Mouse (Mus musculus): ENCODE measurements around the gene Angptl4. TPM values are rescaled to one million over a fixed set of nuclear protein-coding genes. Genes with fewer than 3 reads are reported as not detected.

The Angptl4 gene
- polyA plus RNA-seq, 1 experiment from 2014 or later = 43.2 TPM

- no peaks in the 10 kb centered on the region for H3K27me3 ChIP-seq
- peaks cover 18% of the 10 kb centered on the region for H3K4me1 ChIP-seq (replicated peaks)
- ATAC-seq (ENCODE audit: insufficient number of reproducible peaks, insufficient read depth, low FRiP score, low TSS enrichment, low read depth) = no peak
- no peak overlapping the region for H3K27ac ChIP-seq
- no peak overlapping the region for H3K4me2 ChIP-seq
- H3K9ac ChIP-seq (replicated peaks) = no peak overlapping the region
- WGBS = 91% methylated on average over 8 of the region's 8 CpGs
- no peak overlapping the region for H3K4me3 ChIP-seq (replicated peaks)
- H3K9me3 ChIP-seq = no peaks in the 10 kb centered on the region
- H3K36me3 ChIP-seq = peaks cover 48% of the 10 kb centered on the region
Measured at GRCm38 (mm10) chr17:33774573-33775155, 7.0 kb downstream of the Angptl4 start.

- ATAC-seq (ENCODE audit: insufficient number of reproducible peaks, insufficient read depth, low FRiP score, low TSS enrichment, low read depth) = no peak
- H3K4me1 ChIP-seq (replicated peaks) = peaks cover 12% of the 10 kb centered on the region
- H3K4me3 ChIP-seq (replicated peaks) = no peak overlapping the region
- 91% methylated on average over 6 of the region's 6 CpGs for WGBS
- peaks cover 48% of the 10 kb centered on the region for H3K36me3 ChIP-seq
- no peak overlapping the region for H3K9ac ChIP-seq (replicated peaks)
- no peak overlapping the region for H3K4me2 ChIP-seq
- no peaks in the 10 kb centered on the region for H3K27me3 ChIP-seq
- no peak overlapping the region for H3K27ac ChIP-seq
- no peaks in the 10 kb centered on the region for H3K9me3 ChIP-seq
Measured at GRCm38 (mm10) chr17:33773871-33774572, 7.6 kb downstream of the Angptl4 start.

GRCm38 (mm10) chr17:33773426-33773825, 8.2 kb downstream of the Angptl4 start:
- WGBS = 82% methylated on average over 6 of the region's 6 CpGs
- Histone ChIP-seq H3K4me2 (no peak overlapping the region), H3K27ac (no peak overlapping the region), H3K9me3 (no peaks in the 10 kb centered on the region), H3K4me3 (replicated peaks) (no peak overlapping the region), H3K27me3 (no peaks in the 10 kb centered on the region), H3K36me3 (peaks cover 47% of the 10 kb centered on the region), H3K4me1 (replicated peaks) (peaks cover 6% of the 10 kb centered on the region), H3K9ac (replicated peaks) (no peak overlapping the region)
- no peak for ATAC-seq (ENCODE audit: insufficient number of reproducible peaks, insufficient read depth, low FRiP score, low TSS enrichment, low read depth)

GRCm38 (mm10) chr17:33771617-33772016, 10.0 kb downstream of the Angptl4 start:
- H3K27ac ChIP-seq = no peak overlapping the region
- WGBS = 93% methylated on average over 4 of the region's 4 CpGs

GRCm38 (mm10) chr17:33766389-33766788, 15.2 kb downstream of the Angptl4 start:
- no peaks in the 10 kb centered on the region for H3K4me1 ChIP-seq (replicated peaks)
- H3K9me3 ChIP-seq = no peaks in the 10 kb centered on the region
- H3K9ac ChIP-seq (replicated peaks) = no peak overlapping the region
- H3K4me2 ChIP-seq = no peak overlapping the region
- H3K27me3 ChIP-seq = no peaks in the 10 kb centered on the region
- H3K4me3 ChIP-seq (replicated peaks) = no peak overlapping the region
- no peak for ATAC-seq (ENCODE audit: insufficient number of reproducible peaks, insufficient read depth, low FRiP score, low TSS enrichment, low read depth)
- no peaks in the 10 kb centered on the region for H3K36me3 ChIP-seq
- WGBS = 77% methylated on average over 3 of the region's 3 CpGs
- H3K27ac ChIP-seq = no peak overlapping the region

More at GRCm38 (mm10) chr17:33771617-33772016, 10.0 kb downstream of the Angptl4 start:
- no peak overlapping the region for H3K9ac ChIP-seq (replicated peaks)
- H3K27me3 ChIP-seq = no peaks in the 10 kb centered on the region
- H3K4me1 ChIP-seq (replicated peaks) = no peaks in the 10 kb centered on the region
- H3K4me3 ChIP-seq (replicated peaks) = no peak overlapping the region
- ATAC-seq (ENCODE audit: insufficient number of reproducible peaks, insufficient read depth, low FRiP score, low TSS enrichment, low read depth) = no peak
- no peak overlapping the region for H3K4me2 ChIP-seq
- peaks cover 29% of the 10 kb centered on the region for H3K36me3 ChIP-seq
- no peaks in the 10 kb centered on the region for H3K9me3 ChIP-seq

GRCm38 (mm10) chr17:33760255-33761165, 21.1 kb downstream of the Angptl4 start, which contains the start of gene Rab11b:
Gene Rab11b (minus strand): TSS chr17:33760530.
- Histone ChIP-seq H3K4me1 (replicated peaks) (peaks cover 38% of the 10 kb centered on the region), H3K9ac (replicated peaks) (peak within 1 kb of the TSS; percentile 95), H3K36me3 (peaks cover 18% of the 10 kb centered on the region; the same call in 1 of the 2 replicates), H3K27ac (peak within 1 kb of the TSS; percentile 99), H3K4me3 (replicated peaks) (peak within 1 kb of the TSS; percentile 74), H3K27me3 (no peaks in the 10 kb centered on the region), H3K4me2 (peak within 1 kb of the TSS; percentile 68), H3K9me3 (no peaks in the 10 kb centered on the region)
- WGBS = 2% methylated on average over 35 of the region's 35 CpGs
- ATAC-seq (ENCODE audit: insufficient number of reproducible peaks, insufficient read depth, low FRiP score, low TSS enrichment, low read depth) = peak; percentile 99

- Histone ChIP-seq H3K9ac (replicated peaks) (peak overlapping the region; percentile 95), H3K27me3 (no peaks in the 10 kb centered on the region), H3K9me3 (no peaks in the 10 kb centered on the region), H3K27ac (peak overlapping the region; percentile 99), H3K36me3 (peaks cover 19% of the 10 kb centered on the region; the same call in 1 of the 2 replicates), H3K4me2 (peak overlapping the region; percentile 68), H3K4me3 (replicated peaks) (peak overlapping the region; percentile 74), H3K4me1 (replicated peaks) (peaks cover 40% of the 10 kb centered on the region)
- ATAC-seq (ENCODE audit: insufficient number of reproducible peaks, insufficient read depth, low FRiP score, low TSS enrichment, low read depth) = peak; percentile 84
- WGBS = under 1% methylated on average over 38 of the region's 38 CpGs
Measured at GRCm38 (mm10) chr17:33759767-33760254, 21.8 kb downstream of the Angptl4 start.

- no peak for ATAC-seq (ENCODE audit: insufficient number of reproducible peaks, insufficient read depth, low FRiP score, low TSS enrichment, low read depth)
- 63% methylated on average over 4 of the region's 4 CpGs for WGBS
Measured at GRCm38 (mm10) chr17:33757231-33757630, 24.4 kb downstream of the Angptl4 start.

GRCm38 (mm10) chr17:33756108-33756790, 25.4 kb downstream of the Angptl4 start:
- Histone ChIP-seq H3K4me2 (no peak overlapping the region), H3K9me3 (no peaks in the 10 kb centered on the region), H3K27me3 (no peaks in the 10 kb centered on the region), H3K9ac (replicated peaks) (no peak overlapping the region), H3K36me3 (peaks cover 33% of the 10 kb centered on the region), H3K27ac (no peak overlapping the region), H3K4me1 (replicated peaks) (peaks cover 46% of the 10 kb centered on the region), H3K4me3 (replicated peaks) (no peak overlapping the region)
- 91% methylated on average over 3 of the region's 3 CpGs for WGBS
- ATAC-seq (ENCODE audit: insufficient number of reproducible peaks, insufficient read depth, low FRiP score, low TSS enrichment, low read depth) = no peak

More at GRCm38 (mm10) chr17:33757231-33757630, 24.4 kb downstream of the Angptl4 start:
- Histone ChIP-seq H3K27me3 (no peaks in the 10 kb centered on the region), H3K9me3 (no peaks in the 10 kb centered on the region), H3K4me1 (replicated peaks) (peaks cover 46% of the 10 kb centered on the region), H3K36me3 (peaks cover 25% of the 10 kb centered on the region), H3K27ac (no peak overlapping the region), H3K4me3 (replicated peaks) (no peak overlapping the region), H3K4me2 (no peak overlapping the region), H3K9ac (replicated peaks) (no peak overlapping the region)

- H3K27ac ChIP-seq = no peak overlapping the region
- no peaks in the 10 kb centered on the region for H3K27me3 ChIP-seq
- H3K36me3 ChIP-seq = peaks cover 40% of the 10 kb centered on the region
- no peak overlapping the region for H3K4me3 ChIP-seq (replicated peaks)
- H3K9ac ChIP-seq (replicated peaks) = no peak overlapping the region
- 87% methylated on average over 10 of the region's 10 CpGs for WGBS
- ATAC-seq (ENCODE audit: insufficient number of reproducible peaks, insufficient read depth, low FRiP score, low TSS enrichment, low read depth) = no peak
- no peak overlapping the region for H3K4me2 ChIP-seq
- H3K4me1 ChIP-seq (replicated peaks) = peaks cover 46% of the 10 kb centered on the region
- no peaks in the 10 kb centered on the region for H3K9me3 ChIP-seq
Measured at GRCm38 (mm10) chr17:33755418-33756107, 26.1 kb downstream of the Angptl4 start.
